Mouse (Mus musculus) megakaryocyte progenitor cell, adult 5-6 weeks (primary cell): ENCODE measurements around the gene Bnip2. TPM values are rescaled to one million over a fixed set of nuclear protein-coding genes. Genes with fewer than 3 reads are reported as not detected.
"Not testable (repeated sequence)": the region's sequence is repeated elsewhere in the genome, so short reads cannot be mapped to it uniquely, and the experiment has no call there.

Source experiments
- ATAC-seq: replicated peaks from 2 replicates; pipeline ENCODE4 v1.8.0; 2016; ENCODE audit warnings: mild to moderate bottlenecking, moderate TSS enrichment, inconsistent platforms; ENCODE audit not compliant: poor library complexity
- total RNA-seq, 2 experiments: library from RNA; stranded (forward) in 1 of 2; stranded (reverse) in 1 of 2; fragments of 157-497, 149-512 nt in 1 of 2; fragments of 200-1000 nt in 1 of 2; gene quantifications; 2 replicates each; pipeline versions ENCODE4 v1.2.3 to v1.2.4; 2015 to 2017

Bnip2 gene
- total RNA-seq, 2 experiments from 2014 or later: 95.9 to 153 TPM

DNA sequence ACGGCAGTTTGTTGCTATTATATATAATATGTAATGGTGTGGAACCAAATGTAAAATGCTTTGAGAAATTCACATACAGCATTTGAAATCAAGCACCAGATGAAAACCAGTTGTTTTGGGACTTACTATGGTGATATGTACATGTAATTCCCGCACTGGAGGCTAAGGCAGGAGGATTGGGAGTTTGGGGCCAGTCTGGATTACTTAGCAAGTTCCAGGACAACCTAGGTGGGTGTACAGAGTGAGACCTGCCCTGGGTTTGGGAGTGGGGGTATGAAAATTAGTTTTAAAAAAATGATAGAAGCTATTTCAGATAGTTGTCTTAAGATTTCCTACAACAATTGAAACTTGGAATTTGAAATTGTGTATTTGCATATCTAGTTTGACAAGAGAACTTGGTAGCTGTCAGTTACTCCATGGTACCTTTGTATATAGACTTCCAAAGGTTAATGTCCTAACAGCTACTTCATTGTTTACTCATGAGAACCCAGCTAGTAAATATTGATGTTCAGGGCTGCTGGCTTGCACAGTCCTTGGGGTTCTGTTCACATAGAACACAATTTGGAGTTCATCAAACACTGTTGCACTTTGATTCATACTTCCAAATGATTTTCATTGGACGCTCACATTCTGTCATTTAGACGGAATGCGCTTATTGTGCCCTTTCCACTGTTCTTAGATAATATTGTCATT, 21.7 kb downstream of the Bnip2 start:
- no peak for ATAC-seq

DNA sequence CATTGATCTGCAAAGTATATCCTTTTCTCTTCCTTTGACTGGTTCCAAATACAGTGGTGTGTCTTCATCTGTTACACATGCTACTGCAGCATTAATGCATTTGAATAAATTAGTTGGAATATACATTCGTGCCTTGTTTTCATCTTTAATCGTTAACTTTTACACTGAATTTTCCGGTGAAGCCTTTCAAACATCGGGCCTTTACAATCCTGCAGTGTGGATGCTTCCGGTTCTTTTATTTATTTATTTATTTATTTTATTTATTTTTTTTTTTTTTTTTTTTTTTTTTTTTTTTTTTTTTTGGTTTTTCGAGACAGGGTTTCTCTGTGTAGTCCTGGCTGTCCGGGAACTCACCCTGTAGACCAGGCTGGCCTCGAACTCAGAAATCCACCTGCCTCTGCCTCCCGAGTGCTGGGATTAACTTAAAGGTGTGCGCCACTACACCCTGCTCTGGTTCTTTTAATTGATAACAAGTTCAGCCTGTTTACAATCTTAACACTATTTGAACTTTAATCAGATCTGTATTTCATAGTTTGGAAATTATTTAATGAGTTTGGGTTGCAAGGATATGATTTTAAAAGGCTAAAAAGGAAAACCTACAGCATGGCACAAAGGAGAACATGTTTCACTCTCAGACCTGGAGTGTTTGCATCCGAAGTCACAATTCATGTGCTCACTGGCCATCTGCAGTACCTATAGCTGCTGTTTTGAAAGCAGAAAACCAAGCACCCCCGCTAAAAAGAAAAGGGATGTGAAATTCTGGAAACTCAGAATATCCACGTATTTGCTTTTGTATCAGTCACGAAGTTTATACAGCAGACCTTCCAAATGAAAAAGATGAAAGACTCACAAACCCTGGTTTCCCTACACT, 22.5 kb downstream of the Bnip2 start:
- no peak for ATAC-seq

DNA sequence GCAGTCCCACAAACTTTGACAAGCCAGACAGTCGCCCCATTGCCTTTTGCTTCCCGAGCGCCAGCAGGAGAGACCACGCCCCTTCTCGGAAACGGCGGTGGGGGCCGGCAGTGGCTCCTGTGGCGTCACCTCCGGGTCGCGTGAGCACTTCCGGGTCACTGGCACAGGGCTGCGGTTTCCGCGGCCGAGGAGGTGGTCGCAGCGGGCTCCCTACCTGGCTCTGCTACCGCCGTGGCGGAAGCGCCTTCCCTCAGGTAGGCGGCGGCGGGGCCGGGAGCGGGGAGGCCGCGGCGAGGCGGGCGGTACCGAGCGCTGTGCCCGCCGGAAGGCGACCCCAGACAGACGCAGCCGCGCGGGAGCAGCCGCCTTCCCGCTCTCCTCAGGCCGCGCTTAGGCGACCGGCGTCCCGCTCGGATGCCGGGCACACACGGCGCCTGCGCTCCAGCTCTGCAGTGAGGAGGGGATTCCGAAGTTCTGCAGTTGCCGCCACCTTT, 23.2 kb downstream of the Bnip2 start, which contains the start of gene Gtf2a2:
Gene Gtf2a2 (plus strand): TSS at position 143 of the 494 bp plus-strand sequence.
- ATAC-seq: peak; percentile 92

DNA sequence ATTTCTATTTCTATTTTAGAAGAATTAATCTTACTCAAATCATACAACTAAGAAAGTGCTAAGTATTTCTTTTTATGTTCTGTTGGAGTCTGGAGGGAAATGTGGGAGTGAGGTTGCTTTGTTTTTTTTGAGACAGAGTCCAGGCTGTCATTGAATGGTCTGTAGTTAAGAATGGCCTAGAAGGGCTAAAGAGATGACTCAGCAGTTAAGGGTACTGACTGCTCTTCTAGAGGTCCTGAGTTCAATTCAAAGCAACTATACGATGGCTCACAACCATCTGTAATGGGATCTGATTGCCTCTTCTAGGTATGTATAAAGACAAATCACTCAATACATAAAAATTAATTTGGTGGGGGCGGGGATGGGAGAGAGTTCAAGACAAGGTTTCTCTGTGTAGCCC, 26.4 kb downstream of the Bnip2 start:
- ATAC-seq: no peak

DNA sequence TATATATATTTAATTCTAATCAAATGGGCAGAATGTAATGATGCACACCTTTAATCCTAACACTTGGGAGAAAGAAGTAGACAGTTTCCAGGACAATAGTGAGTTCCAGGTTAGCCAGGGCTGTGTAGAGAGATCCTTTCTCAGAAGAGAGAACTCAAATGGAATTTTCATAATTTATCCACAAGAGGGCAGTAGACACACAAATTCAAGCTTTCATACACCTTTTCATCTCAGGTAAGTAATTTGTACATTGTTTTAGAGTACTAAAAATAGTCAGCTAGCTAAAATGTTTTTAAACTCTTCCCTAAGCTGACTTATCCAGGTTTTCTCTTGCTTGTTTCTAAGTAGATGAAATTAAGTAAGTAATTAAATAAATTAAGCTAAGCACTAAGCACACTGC, 29.6 kb downstream of the Bnip2 start:
- ATAC-seq: no peak; the same call in 1 of the 2 replicates

DNA sequence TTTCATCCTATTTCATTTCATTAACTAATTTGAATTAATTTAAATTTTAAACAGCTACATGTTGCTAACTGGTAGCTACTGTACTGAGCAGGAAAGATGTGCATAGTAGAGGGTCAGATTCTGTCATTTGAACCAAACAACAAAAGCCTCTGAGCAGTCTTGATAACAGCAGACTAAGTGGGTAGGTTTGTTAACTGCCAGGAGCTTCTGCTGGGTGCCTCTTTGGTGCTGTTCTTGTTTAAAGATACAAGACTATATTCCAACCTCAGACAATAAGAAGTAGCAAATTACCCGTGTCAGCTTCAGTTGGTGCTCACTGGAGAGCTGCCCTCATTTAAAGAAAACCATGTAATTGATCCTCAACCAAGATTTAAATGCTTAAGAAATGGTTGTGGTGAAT, 32.3 kb downstream of the Bnip2 start:
- ATAC-seq: peak; percentile 68

DNA sequence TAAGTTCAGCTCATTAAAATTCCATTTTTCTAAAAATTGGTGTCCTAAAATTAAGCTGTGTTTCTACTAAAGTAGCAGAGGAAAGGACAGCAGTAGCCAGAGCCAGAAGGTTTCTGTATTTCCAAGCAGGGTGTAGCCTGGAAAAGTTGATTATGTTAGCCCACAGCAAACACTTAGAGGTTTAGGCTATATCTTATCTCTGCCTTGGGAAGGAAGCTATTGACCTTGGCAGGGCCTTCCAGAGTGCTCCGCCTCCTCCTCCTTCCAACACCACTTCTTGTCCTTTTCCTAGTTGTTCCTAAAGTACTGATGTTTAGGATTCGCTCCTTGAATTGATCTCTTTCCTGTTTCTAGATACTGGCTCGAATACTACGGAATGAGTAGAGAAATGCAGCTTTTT, 32.8 kb downstream of the Bnip2 start:
- ATAC-seq: no peak

DNA sequence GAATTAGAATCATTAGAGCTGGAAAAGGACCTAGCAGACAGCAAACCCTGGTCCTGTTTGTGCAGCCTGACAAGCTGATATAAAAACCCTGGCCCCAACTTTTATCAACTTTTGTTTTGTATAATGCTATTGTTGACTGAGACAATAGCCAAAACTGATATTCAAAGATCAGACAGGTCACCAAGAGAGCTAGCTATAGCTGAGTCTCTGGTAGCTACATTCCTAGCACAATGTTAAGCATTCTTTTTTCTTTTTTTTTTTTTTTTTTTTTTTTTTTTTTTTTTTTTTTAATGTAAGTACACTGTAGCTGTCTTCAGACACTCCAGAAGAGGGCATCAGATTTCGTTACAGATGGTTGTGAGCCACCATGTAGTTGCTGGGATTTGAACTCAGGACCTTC, 34.3 kb downstream of the Bnip2 start:
- ATAC-seq: not testable (repeated sequence)

DNA sequence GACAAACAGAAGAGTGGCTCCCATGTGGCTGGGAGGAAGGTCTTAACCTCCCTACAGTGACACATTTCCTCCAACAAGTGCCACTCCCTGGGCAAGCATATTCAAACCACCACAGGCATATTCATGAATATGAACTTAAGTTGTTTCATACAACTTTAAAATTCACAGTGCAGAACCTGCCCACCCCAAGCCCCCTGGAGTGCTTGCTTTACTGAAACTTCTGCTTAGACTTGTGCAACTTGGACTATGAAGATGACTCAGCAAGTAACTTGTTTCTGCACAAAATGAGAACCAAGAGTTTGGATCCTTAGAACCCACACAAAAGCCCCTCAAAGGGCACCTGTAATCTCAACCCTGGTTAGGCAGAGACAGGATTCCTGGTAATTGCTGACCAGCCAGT, 35.4 kb downstream of the Bnip2 start:
- 0 out of 2 replicates have a peak, but pooled peaks have one; percentile 35 for ATAC-seq

DNA sequence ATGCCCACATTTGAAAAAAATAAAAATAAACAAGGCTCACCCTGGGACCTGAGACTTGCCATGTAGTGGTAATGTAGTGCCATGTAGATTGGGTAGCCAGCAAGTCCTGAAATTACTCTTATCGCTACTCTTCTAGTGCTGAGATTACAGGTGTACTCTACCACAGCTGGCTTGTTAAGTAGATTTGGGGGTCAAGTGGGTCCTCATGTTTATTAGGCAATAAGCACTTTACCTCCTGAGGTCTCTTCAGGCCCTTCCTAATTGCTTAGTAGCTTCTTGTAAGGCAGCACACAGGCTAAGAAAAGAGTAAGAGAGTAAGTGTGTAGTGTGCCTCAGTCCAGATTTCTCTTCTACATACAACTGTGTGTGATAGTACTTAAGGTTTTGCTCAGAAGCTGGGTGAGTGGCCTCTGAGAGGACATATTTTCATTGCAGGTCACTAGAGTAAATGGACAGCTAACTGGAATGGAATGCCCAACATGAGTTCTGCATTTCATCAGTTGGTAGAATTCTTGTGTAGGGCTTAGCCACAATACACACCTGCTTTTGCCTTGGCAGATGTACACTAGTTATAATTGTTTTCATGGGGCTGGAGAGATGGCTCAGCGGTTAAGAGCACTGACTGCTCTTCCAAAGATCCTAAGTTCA, 36.2 kb downstream of the Bnip2 start:
- no peak for ATAC-seq

DNA sequence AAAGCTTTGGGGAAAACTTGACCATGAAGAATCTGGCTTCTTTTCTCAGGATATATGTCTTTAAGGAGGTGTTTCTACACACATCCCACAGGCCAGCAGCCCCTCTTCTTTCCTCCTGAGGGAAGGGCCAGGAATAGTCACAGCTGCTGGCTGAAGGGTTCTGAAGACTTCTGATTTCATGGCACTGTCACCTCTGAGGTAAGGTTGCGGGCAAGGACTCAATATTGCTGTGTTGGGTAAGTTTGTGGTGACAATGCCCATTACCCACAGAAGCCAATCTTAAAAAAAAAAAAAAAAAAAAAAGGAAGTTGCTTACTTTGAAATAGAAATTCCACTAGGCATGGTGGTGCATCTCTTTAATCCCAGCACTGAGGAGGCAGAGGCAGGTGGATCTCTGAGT, 42.9 kb downstream of the Bnip2 start:
- ATAC-seq: peak; percentile 57

DNA sequence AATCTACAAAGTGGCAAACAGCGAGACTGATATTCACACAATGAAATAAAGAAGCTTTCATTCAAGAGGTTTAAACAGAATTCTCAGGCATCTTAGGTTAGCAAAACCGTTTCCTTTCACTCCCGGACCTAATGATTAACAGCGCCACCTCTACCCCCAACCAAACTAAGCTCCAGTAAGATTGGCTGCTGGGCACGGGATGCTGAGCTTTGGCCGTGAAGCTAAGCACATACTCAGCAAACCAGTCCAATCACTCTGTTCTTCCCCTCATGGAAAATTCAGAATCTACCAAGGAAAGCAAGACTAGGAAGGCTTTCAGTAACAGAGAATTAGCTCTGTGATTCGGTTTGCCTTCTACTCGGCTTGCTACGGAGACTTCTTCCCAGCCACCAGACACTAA, 43.8 kb downstream of the Bnip2 start:
- ATAC-seq: no peak

DNA sequence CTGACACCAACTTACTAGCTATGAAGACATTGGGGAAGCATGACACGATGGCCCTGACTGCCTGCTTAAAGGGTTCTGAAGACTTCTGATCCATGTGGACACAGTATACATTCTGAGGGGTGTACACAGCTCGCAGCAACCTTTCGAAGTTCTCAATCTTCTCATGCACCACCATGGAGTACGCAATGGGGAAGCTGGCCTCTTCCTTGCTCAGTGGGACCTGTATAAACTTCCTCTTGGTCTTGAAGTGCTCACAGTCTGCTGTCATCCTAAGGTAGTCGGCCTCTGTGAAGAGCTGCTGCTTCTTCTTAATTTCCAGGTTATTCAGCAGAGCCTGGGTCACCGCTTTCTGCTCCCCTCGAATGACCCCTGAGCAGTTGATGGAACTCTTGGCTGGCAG, 45.4 kb downstream of the Bnip2 start:
- ATAC-seq: peak; percentile 57

DNA sequence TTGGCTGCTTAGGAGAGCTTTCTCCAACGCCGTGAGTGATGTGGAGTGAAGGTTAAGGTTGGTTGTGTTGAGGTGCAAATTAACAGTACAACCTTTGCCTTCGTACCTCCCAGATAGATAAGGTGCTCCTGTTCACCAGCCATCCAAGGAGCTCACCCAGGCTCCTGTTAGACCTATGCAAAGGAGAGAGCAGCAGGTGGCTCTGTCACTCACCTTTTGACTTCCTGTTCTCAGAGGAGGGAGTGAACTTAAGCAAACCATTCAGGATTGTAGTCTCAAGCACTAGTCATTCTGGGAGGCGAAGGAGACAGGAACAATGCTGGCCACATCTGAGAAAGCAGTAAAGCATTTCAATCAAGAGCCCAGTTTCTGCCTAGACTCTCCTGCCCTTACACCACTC, 47.4 kb downstream of the Bnip2 start:
- no peak for ATAC-seq

DNA sequence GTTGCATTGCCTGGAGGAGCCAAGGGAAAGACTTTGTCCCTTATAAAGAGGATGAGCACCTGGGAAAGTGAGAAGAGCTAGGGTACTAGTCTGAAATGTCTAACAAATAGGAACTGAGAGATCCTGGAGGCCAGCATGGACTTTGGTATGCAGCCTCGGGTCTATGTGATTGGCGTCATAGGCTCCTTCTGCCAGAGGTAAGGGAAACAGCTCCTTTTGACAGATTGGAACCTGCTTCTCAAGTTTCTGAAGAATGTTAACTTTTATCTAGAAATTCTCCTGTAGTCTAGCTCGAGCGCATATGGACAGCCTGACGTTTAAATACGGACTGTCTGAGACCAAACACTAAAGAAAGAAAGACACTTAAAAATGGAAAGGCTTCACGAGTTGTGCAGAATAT, 48.7 kb downstream of the Bnip2 start, which contains the start of gene Gcnt3:
Gene Gcnt3 (minus strand): TSS at position 101 of the 400 bp plus-strand sequence.
- ATAC-seq: no peak

DNA sequence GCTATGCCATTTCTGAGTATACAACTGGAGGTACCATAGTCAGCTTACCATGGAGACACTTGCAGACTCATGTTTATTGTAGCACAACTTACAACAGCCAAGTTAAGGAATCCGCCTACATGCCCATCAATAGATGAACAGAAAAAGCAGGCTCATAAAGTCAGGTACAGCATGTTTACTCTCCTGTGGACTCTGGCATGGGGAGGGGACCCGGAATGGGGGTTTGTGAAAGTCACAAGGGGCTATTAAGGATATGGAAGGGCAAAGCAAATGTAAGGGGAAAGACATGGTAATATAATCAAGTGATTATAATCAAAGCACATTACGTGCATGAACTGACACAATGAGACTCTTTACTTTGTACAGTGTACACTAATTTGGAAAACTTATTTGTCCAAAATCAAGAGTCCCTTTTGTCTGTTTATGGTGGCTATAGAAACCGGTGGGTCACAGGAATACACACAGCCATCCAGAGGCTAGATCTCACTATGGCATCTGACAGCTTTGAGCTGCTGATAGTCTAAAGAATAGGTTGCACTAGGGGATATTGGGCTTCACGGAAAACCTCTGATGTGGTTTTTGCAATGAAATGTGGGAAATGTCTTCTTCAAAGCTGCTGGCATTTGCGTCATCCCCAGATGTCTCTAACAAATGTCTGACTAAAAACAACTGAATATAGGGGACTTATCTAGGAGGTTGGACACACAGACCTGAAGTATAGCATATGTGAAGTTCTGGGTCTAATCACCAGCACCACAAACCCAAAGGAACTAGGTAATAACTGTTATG, 50.5 kb downstream of the Bnip2 start:
- no peak for ATAC-seq

DNA sequence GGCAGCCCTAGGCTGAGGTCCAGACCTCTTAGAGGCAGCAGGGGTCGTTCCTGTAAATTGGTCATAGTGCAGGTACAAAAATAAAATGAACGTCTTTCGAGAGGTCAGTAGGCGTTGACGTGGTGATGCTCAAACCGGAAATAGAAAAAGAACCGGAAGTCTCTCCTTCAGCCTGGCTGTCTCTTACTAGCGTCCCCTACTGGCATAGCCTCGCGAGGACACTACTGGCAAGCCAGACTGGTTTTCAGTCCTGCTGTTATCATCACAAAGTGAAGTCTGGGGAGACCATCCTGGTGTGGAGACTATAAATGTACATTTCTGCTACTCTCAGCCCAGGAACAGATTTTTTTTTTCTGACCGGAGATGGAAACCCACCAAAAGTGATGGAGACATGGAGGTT, 51.3 kb downstream of the Bnip2 start:
- no peak for ATAC-seq

DNA sequence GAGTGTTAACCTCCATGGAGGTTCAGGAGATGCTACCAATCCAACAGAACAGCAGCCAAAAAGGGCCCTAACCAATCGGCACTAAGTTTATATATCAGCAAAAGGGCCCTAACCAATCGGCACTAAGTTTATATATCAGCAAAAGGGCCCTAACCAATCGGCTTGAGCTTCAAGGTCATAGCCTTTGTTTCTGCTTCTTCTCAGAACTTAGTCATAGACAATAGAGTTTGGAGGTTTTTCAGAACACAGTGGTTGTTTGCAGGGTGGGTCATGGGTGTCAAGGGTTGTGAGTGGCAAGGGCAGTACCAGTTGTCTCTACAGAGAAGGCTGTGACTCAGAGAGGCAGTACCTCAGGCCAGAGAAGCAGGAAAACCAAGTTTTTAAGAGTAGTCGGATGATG, 52.9 kb downstream of the Bnip2 start:
- ATAC-seq: 0 out of 2 replicates have a peak, but pooled peaks have one; percentile 26

DNA sequence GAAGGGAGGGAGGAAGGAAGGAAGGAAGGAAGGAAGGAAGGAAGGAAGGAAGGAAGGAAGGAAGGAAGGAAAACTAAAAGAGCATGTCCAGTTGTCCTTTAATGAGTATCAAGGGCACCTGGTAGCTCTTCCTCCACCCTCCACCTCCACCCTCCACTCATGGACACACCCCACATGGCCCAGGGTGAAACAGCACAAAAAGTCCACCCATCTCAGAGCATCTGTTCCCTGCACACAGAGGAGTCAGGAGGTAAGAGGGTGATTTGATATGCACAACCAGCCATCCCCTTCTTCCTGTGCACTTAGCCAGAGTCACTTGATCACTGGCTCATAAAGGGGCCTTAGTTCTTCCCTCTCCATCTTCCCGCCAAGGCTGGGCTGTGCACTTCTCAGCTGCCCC, 53.7 kb downstream of the Bnip2 start:
- ATAC-seq: no peak

DNA sequence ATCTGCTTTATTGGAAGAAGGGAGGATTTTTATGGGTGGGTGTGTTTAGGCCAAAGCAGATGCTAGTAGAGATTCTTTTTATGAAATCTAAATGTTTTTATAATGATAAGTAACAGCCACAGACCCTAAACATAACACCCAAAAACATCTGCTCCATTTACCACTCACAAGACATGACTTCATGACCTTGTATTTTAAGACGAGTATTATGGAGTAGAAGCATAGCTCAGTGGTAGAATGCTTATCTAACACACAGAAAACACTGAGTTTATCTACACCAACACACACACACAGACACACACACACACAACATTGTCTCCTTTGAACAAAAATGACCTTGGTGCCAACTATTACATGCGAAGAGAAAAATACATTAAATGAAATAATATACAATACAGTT, 55.6 kb downstream of the Bnip2 start:
- ATAC-seq: peak; percentile 72

DNA sequence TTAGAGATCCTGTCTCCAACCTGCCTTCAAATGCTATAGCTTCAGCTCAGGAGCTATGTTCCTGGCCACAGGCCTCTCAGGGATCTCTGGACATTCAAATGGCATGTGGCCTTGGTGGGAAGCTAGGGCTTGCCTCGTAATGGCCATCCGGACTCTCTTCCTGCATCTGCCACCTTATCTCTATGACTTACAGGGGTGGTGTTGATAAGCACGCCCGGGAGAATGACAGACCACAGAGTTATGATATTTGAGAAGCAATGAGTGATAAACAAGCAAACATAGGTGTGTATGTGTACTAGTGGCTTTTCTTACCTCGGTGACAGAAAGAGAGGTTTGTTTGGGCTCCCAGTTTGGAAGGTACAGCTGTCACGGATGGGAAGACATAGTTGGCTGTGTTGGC, 57.0 kb downstream of the Bnip2 start:
- ATAC-seq: no peak
